Mouse (Mus musculus) left cerebral cortex, postnatal 14 days (tissue): ENCODE measurements around the gene Phlda1. TPM values are rescaled to one million over a fixed set of nuclear protein-coding genes. Genes with fewer than 3 reads are reported as not detected.
A peak's percentile ranks its signal among the peaks of the same experiment; 100 is the strongest.
"Not testable (repeated sequence)": the region's sequence is repeated elsewhere in the genome, so short reads cannot be mapped to it uniquely, and the experiment has no call there.

ENCODE experiments used
- DNase-seq, 2 experiments: peaks; one replicate each; pipeline ENCODE4 v3.0.0; 2021 to 2022; ENCODE audit warnings: low spot score in 2 of 2, mixed read lengths in 1 of 2
- intact Hi-C: fragments of 180-260 bp; cut with DNase I; formaldehyde crosslinking; loops from one replicate; pipeline ENCODE4 v1.15.1; 2025
- long read RNA-seq, 2 experiments: library from polyadenylated mRNA; stranded (forward); transcript quantifications; one replicate each; pipeline ENCODE4 v2.0.0; 2021
- total RNA-seq, 2 experiments: library from RNA; stranded (reverse); gene quantifications; 2 replicates each; pipeline ENCODE4 v1.2.3; 2021

The Phlda1 gene
- 10 to 100 TPM; 31.6 to 32.5 TPM for total RNA-seq
- long read RNA-seq, experiment 1, transcript Phlda1-201 (2 exons, 1,949 nt) = major isoform, 43 of 48 reads
- long read RNA-seq, experiment 1, partial matches to known transcripts = 0 of 48 reads
- long read RNA-seq, experiment 1, other reads (novel, unspliced or antisense) = 5 of 48 reads
- long read RNA-seq, experiment 2, transcript Phlda1-201 (2 exons, 1,949 nt) = major isoform, 67 of 72 reads
- long read RNA-seq, experiment 2, partial matches to known transcripts = 0 of 72 reads
- long read RNA-seq, experiment 2, other reads (novel, unspliced or antisense) = 4 of 72 reads

DNA sequence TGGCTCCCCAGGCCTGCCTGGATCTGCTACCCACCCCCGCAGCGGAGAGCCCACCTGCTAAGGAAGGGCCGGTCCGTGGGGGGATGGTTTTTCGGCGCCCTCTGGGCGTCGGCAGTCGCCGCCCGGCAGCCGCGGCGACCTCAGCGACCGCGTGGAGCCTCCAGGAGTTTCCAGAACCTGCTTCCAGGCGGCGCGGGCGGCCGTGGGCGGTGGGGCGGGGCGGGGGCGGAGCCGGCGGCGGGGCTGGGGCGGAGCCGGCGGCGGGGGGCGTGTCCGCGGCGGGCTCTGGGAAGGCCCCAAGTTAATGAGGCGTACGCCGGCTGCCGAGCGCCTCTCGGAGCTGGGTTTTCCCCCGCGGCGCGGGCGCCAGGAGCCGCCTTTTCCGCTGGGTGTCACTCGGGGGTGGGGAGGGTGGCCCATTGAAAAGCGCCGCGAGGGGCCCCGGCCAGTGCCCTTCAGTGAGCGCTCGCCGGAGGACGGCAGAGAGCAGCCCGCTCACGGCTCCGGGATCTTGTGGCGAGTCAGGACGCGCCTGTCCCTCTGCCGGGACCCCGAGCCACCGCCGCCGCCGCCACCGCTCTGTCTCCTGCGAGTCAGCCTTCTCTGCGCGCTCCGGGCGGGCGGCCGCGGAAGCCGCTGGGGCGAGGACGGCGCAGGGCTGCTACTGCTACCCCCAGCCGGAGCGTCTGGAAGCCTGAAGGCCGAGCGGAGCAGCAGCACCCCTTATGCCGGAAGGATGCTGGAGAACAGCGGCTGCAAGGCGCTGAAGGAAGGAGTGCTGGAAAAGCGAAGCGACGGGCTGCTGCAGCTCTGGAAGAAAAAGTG, at the start of gene Phlda1:
Gene Phlda1, plus strand, starts transcription at position 186 of the 825 bp plus-strand sequence.
- DNase-seq = peak; percentile 87 to 94
- intact Hi-C loops = loop anchor here (2.0 to 10.0 kb wide), 3 partner anchors 61 to 418 kb away; no protein-coding TSS in a partner anchor

DNA sequence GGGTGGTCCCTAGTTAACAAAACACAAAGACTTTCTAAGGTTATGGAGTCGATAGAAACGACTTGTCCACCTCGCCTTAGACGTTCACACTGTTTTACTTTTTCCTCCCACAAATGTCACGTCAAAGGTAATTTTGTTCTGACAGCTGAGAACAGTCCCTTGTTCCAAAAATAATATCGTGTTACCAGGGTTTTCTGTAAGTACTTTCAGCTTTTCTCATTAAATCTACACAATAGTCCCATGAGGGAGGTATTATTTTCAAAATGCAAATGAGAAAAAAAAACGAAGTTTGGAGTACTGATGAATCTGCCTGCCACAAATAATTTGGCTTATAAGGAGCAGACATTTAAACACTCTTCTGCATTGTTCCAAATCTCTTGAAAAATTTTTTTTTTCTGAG, 48.0 kb upstream of the Phlda1 start:
- peak in 1 of 2 experiments; percentile 23 for DNase-seq
- intact Hi-C loops = no loop called here

DNA sequence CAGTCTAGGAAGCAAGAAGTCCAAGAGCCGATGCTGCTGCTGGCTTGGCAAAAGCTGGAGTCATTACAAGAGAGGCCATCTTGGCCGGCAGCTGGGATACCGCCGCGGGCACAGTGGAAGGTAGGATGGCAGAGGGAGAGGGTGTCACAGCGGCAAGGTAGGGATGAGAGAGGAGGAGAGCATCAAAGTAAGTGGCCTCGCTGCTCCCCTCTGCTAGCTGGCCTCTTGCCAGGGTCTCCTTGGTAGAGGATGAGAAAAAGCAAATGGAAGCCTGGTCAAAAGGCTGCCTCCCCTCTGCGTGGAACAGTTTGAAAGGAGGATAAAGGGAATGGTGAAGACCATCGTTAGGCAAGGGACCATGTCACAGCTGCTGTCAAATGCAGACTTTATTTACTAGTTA, 47.0 kb upstream of the Phlda1 start:
- DNase-seq = no peak
- intact Hi-C loops = no loop called here

DNA sequence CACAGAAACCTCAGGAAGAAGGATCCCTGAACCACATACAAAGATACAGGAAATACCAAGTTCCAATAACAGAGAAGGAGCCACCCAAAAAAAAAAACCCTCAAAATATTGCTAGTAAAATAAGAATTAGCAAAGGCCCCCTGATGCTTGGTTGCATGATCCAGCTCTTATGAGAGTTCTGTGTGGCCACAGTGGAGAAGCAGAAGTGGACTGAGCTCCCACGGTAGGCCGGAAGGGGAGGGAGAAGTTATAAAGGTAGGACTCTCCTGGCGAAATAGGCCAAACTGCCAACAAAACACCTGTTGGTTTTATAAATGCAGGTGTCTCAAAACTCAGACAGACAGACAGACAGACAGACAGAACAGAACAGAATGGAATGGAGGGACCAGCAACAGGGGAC, 46.2 kb upstream of the Phlda1 start:
- DNase-seq = no peak
- intact Hi-C loops = no loop called here

DNA sequence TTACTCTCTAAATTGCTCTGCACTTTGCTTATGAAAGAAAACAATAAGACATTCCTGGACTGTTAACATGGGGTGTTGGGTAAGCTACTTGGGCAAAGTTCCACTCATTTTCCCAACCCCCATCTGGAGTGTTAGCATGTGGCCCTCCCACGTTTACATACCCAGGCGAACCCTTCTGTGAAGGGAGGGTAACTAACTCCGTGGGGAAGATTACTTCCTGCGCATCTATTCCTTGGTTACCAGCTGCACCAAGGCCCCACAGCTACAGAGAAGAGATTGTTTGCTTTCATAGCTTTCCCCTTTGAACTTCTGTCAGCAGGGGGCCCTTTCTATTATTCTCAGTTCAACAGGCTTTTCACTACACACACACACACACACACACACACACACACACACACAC, 45.7 kb upstream of the Phlda1 start:
- DNase-seq = peak in 1 of 2 experiments; percentile 49
- intact Hi-C loops = no loop called here

DNA sequence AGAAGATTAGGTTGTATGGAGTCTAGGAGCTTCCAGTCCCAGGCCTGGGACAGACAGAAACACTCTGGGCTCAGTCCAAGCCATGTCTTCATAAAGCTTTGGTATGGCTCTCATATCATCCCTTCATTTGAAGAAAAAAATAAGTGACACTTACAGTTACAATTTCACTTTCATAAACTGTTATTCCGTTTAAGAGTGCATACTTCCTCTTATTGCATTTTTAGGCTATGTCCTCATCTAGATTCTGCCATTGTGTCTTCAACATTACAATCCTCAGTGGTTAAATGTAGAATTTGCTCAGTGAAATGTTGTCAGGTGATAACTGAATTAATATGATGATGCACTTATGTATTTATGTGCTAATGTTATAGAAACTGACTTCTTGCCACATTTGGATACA, 41.3 kb upstream of the Phlda1 start:
- intact Hi-C loops = no loop called here
- DNase-seq = no peak

DNA sequence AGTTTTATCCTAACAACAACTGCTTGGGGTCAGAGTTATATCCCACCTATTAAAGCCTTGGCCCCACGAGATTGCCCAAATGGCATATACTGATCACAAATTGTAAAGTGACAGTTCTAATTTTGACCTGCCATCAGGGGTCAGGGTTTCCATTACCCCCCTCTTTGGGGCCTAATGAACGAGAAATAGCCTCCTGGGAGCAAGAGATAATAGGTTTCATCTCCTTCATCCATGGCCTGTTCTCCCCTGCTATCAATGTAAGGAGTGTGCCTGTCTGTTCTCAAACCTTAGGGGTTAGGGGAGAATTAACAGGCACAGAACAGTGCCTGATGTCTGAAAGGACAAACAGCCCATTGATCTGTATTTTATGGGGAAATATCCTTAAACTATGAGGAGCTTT, 40.7 kb upstream of the Phlda1 start:
- DNase-seq = no peak

DNA sequence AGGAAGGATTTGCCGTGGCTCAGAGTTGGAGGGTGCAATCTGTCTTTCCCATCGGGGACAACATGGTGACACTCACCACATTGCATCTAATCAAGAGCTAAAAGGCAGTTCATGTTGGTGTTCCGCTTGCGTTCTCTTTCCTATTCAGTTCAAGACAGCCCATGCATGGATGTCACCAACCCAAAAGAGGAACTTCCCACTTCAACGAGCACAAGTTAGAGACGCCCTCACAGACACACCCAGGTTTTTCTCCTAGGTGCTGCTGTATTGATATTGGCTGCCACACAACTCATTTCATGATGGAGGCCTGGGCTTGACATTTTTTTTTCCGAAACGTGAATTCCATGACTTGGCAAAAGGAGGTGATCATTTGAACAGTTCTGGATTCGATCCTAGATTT, 34.9 kb upstream of the Phlda1 start:
- intact Hi-C loops = no loop called here
- no peak for DNase-seq

More for the DNA sequence above, 40.7 kb upstream of the Phlda1 start:
- intact Hi-C loops = no loop called here

DNA sequence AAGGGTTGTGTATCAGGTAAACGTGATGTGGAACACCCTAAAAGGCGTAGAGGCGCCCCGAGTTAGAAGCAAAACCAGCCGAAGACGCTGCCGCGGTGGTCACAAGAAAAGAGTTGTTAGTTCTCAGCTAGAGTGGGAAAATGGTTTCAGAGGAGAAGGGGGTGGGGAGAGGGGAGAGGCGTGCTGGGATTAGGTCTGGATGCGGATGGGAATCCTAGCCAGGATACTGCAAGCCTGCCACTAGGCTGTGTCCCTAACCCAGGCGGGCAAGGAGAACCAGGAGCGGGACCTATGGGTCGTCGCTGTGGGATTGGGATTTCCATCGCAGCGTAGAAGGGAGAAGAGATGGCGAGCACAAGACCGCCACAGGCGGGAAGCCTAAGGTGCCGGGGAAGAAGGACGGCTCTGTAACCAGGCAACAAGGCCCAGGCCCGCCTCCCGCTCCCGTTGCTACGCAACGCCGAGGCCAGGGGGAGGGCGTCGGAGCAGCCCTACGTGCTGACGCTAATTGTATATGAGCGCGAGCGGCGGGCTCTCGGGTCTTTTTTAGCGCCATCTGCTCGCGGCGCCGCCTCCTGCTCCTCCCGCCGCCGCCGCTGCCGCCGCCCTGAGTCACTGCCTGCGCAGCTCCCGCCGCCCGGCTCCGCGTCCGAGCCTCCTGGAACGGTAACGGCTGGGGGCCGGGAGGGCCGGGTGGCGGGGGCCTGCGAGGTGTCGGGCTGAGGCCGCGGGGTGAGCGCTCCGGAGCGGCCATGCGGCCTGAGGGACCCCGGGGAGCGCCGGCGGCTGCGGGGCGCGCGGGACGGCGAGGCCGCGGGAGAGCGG, 33.2 kb upstream of the Phlda1 start, which contains the start of gene Nap1l1:
Gene Nap1l1, plus strand, starts transcription at position 538 of the 825 bp plus-strand sequence.
- intact Hi-C loops = loop anchor here (1.0 to 2.0 kb wide), 2 partner anchors 88 to 175 kb away; partner anchors contain the start of gene Bbs10
- peak; percentile 97 to 98 for DNase-seq

DNA sequence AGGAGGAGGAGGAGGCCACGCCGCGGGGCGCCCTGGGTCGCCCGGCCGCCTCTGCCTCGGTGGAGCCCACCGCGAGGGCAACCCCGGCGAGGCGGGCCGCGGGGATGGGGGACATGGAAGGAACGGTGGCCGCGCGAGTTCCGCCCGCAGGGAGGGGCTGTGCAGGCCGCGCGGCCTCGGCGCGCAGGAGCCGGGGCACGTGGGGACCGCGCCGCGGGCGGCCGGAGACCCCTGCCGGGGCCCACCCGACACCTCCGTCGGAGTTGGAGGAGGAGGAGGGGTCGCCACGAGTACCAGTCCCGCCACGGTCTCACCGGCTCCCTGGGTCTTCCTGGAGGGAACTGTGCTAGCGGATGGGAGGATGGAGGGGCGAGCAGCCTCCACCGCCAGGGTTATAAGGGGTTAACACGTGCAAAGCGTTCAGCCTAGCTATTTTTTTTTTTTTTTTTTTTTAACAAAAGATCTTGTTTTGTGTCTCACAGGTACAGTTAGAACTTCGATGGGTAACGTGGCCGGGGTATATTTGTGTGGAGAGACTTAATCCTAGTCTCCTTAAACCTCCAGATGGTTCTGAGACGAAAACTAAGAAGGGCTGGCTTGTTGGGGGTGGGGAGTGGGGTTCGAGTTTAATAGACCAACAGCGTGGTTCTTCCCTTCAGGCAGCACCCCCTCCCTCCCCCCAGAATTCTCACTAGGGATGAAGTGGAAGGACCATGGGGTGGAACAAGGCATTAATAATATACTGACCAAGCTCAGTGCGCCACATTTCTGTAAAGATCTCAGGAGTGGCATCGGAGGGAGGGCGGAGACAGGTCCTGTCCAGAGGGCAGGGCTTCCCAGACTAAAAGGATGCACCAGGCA, 32.3 kb upstream of the Phlda1 start:
- intact Hi-C loops = loop anchor here (1.0 to 2.0 kb wide), 2 partner anchors 89 to 175 kb away; partner anchors contain the start of gene Bbs10
- DNase-seq = peak in 1 of 2 experiments; percentile 32

DNA sequence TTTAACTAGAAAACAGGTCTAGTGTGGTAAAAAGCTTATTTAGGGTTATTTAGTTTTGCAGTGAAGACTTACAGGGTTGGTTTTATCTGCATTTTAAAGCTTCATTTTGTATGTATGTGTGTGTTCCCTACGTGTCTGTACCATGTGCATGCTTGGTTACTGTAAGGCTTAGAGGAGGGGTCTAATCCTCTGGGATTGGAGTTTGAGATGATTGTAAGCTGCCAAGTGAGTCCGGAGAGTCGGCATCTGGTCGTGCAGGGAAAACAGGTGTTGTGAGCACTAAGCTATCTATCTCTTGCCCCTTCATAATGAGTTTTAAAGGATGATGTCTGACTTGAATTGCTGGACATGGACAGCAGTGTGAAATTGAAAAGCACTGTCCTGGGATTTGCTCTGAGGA, 29.8 kb upstream of the Phlda1 start:
- DNase-seq = no peak
- intact Hi-C loops = no loop called here

DNA sequence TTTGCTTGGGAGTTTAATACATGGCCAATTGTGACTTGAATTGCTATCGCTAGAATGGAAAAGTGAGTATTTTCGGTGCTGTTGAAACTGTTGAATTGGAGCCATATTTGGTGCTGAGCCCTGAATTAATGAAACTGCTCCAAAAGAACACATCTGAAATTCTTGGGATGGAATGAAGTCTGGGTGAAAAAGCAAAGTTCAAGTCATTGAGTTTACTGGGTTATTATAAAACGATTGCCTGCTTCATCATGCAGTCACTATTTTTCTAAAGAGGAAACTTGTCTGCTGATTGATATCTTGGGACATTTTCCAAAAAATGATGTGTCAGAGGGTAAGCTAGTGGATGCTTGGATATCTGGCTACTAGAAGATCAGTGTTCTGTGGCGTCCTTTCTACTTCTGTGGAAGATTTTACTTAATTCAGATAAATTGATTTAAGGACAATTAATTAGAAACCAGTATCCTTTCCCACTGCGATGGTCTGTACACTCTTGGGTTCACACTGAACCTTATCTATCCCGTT, 29.0 kb upstream of the Phlda1 start:
- DNase-seq = no peak
- intact Hi-C loops = no loop called here

DNA sequence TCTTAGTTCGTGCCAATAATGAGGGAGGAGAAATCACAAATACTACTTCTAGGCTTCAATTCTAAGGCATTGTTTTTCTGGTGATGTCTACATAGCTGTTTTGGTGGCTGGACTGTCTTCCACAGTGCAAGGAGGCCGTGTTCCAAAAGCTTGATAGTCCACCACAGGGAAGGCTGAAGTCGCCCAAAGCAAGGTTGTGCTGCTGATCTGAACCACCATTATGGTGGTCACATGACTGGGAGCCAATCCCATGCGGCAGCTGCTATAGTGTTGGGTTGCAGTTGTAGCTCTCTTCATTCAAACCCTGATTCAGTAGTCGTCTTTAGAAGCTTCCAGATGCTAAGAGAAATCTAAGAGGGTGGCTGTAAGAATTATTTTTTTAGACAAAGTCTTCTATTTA, 26.5 kb upstream of the Phlda1 start:
- no peak for DNase-seq
- intact Hi-C loops = no loop called here

DNA sequence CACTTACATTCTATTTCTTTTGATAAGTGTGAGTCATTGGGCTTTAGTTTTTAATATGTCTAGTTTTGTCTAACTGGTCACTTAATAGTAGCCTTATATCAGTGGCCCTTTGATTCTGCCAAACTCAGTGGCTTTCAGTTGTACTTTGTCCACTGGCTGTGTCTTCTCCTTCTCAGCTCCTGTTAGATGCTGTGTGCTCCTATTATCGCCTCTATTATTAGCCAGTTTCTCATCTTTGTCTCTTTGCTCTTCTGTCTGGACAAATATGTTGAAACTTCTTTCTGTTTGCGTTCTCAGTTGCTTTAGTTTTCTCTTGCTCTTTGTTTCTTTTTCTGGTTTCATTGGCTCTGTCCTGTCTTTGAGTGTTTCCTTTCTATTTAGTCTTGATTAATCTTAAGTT, 23.4 kb upstream of the Phlda1 start:
- intact Hi-C loops = no loop called here
- no peak for DNase-seq

DNA sequence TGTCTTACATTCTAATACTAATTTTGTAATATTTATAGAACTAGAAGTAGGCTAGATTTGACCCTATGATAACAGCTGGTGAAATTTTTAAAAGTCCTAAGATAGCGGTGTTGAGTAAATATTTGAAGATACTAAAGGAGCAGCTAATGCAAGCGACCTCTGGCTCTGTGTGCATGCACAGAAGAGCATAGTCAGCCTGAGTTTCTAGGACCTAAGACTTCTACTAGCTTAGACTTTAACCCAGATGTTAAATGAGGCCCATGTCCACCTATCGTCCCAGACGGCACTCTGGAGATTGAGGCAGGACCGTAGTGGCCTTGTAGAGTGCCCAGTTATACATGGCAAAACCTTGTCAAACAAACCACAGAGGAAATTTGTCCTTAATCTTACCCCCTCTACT, 22.0 kb upstream of the Phlda1 start:
- DNase-seq = no peak
- intact Hi-C loops = no loop called here

DNA sequence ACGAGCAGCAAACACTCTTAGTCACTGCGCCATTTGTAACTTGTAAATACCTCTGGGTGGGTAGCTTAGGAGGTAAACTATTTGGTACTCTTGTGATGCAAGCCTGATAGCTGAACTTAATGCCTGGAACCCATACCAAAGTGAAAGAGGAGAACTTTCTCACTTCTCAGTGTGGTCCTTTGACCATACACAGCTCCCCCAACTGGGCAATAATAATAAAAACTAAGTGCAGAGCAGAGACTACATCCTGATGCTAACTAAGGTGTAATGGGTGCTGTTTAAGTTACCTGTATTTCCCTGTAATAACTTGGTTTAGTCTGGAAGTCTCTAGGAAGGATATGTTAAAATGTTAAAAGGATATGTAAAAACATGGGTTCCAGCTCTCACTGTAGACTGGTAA, 17.3 kb upstream of the Phlda1 start:
- no peak for DNase-seq
- intact Hi-C loops = no loop called here

DNA sequence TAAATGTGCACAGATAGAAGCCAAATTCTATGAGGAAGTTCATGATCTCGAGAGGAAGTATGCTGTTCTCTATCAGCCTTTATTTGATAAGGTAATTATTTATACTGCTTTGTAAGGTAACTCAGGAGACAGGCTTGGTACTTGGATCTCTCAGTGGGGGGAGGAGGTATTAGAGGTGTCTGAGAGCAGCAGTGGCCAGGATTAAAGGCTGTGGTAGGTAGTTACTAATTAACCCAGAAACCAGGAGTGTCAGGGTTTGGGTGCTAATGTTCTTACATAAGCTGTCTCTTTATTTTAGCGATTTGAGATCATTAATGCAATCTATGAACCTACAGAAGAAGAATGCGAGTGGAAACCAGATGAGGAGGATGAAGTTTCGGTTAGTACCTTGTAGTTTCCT, 16.0 kb upstream of the Phlda1 start:
- intact Hi-C loops, DNase-seq: not testable (repeated sequence)

DNA sequence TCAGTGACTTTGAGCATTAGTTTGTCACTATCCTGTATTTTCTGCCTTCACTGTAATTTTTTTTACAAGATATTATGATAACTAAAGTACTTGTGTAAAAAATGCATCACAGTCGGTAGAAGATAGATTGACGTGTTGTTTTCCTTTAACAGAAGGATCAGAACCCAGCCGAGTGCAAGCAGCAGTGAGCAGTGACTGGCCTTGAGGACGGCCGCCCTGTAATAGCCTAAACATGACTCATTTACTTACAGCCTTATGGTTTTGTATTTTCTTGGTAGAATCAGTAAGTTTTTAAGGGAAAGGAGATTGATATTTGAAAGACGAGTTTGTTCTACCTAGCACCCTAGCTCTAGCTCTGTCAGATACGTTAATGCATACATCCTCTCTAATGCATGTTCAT, 10.2 kb upstream of the Phlda1 start:
- intact Hi-C loops = no loop called here

DNA sequence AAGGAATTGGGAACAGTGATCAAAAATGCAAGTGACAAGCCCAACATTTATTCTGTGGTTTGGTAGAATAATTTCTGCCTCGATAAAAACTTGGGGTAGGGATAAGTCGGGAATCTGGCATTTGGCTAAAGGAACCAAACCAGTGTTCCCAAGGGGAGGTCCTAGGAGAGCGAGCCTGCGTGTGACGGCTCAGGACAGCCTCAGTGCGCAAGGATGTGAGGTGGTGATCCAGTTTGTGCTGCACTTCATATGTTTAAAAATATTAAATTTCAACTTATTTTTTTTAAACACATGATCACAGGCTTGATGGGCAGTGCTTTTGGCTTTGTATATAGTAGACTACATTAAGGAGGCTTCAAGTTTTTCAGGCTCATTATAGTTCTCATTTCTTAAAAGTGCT, 6.2 kb upstream of the Phlda1 start:
- no peak for DNase-seq
- intact Hi-C loops = loop anchor here (10.0 kb wide), 1 partner anchor 155 kb away; no protein-coding TSS in a partner anchor

More for the DNA sequence above, 10.2 kb upstream of the Phlda1 start:
- no peak for DNase-seq
